Mouse (Mus musculus) neural tube, embryonic 15.5 days (tissue): ENCODE measurements around the gene Nckap1l. TPM values are rescaled to one million over a fixed set of nuclear protein-coding genes. Genes with fewer than 3 reads are reported as not detected.

Source experiments
- ATAC-seq: fragments of 200-750 bp; cut with Nextera tagmentation; 2 replicates; pipeline ENCODE4 v1.8.0; 2017; ENCODE audit warnings: mild to moderate bottlenecking, moderate TSS enrichment, moderate library complexity; ENCODE audit not compliant: low FRiP score
- H3K27ac ChIP-seq: fragments of 300-500 bp; sonication (generic); replicated peaks from 2 replicates; pipeline ENCODE4 v1.5.1; 2015; ENCODE audit warnings: mild to moderate bottlenecking, inconsistent platforms
- H3K27me3 ChIP-seq: fragments of 300-500 bp; sonication (generic); replicated peaks from 2 replicates; pipeline ENCODE4 v1.6.1; 2015; ENCODE audit warnings: inconsistent platforms
- H3K36me3 ChIP-seq: fragments of 300-500 bp; sonication (generic); 2 replicates; pipeline ENCODE4 v1.6.1; 2015; ENCODE audit warnings: inconsistent platforms
- H3K4me1 ChIP-seq: fragments of 300-500 bp; sonication (generic); 2 replicates; pipeline ENCODE4 v1.6.1; 2015; ENCODE audit warnings: inconsistent platforms
- H3K4me2 ChIP-seq: fragments of 300-500 bp; sonication (generic); 2 replicates; pipeline ENCODE4 v1.6.1; 2015; ENCODE audit warnings: inconsistent platforms, mild to moderate bottlenecking, moderate library complexity
- H3K4me3 ChIP-seq: fragments of 300-500 bp; sonication (generic); replicated peaks from 2 replicates; pipeline ENCODE4 v1.5.1; 2015; ENCODE audit warnings: mild to moderate bottlenecking, inconsistent platforms
- H3K9ac ChIP-seq: fragments of 300-500 bp; sonication (generic); replicated peaks from 2 replicates; pipeline ENCODE4 v1.6.1; 2015; ENCODE audit warnings: mild to moderate bottlenecking, inconsistent platforms
- H3K9me3 ChIP-seq: fragments of 300-500 bp; sonication (generic); replicated peaks from 2 replicates; pipeline ENCODE4 v1.6.1; 2016; ENCODE audit warnings: inconsistent platforms
- WGBS: fragments of 180-500 bp; shearing (Covaris S2); methylation state at CpG from one replicate; pipeline ENCODE4 v1.1.7; 2015; ENCODE audit warnings: mixed read lengths; 5-methylcytosine and 5-hydroxymethylcytosine counted together
- polyA plus RNA-seq: library from polyadenylated mRNA; unstranded; fragments of >200 nt; fragmentation: Nextera tagmentation; extraction: Ambion mirVana; gene quantifications from 2 replicates; pipeline ENCODE4 v1.2.1, GENCODE M21; 2015

The Nckap1l gene
- polyA plus RNA-seq, 1 experiment from 2014 or later, result 1.9 TPM

DNA sequence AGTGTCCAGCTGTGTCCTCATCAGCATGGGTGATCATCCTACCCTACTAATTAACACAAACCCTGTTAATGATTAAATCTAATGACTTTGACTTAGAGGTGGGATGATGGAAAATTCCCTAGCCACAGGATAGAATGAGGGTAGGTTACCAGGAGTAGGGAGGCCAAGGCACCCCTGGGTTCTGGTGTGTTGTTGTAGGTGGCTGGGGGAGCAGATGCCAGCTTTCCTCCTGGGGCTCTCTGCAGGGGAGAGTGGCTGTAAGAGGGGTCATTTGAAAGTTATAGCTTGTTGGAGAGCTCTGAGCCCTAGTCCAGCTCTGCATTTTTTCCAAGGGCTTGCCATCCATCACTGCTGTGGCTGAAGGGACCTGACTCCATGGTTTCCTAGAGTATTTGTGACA, 88.9 kb downstream of the Nckap1l start:
- Histone ChIP-seq H3K9me3 (no peaks in the 10 kb centered on the region), H3K27me3 (0 out of 2 replicates have a peak, but pooled peaks cover 5% of the 10 kb centered on the region), H3K4me1 (peaks cover 9% of the 10 kb centered on the region), H3K27ac (no peak overlapping the region), H3K4me3 (no peak overlapping the region), H3K4me2 (no peak overlapping the region), H3K9ac (no peak overlapping the region), H3K36me3 (no peaks in the 10 kb centered on the region)
- ATAC-seq, result no peak

DNA sequence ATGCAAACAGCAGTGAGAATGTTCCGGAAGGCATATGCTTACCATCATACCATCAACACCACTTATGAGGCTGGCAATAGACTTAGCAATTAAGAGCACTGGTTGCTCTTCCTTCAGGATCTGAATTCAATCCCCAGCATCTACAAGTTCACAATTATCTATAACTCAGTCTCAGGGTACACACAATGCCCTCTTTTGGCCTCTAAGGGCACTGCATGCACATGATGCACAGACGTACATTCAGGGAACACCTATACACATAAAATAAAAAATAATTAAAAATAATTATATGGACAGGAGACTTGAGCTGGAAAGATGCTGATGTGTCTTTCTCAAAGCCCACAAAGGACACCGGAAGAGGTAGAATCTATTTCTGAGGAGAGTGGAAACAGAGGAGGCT, 94.4 kb downstream of the Nckap1l start:
- 93% methylated on average over 3 of the region's 3 CpGs for WGBS
- no peaks in the 10 kb centered on the region for H3K9me3 ChIP-seq
- no peak overlapping the region for H3K4me2 ChIP-seq
- no peak overlapping the region for H3K27ac ChIP-seq
- no peaks in the 10 kb centered on the region for H3K27me3 ChIP-seq
- ATAC-seq, result no peak
- 0 out of 2 replicates have a peak, but pooled peaks cover 3% of the 10 kb centered on the region for H3K4me1 ChIP-seq
- H3K9ac ChIP-seq, result no peak overlapping the region
- H3K4me3 ChIP-seq, result no peak overlapping the region
- H3K36me3 ChIP-seq, result no peaks in the 10 kb centered on the region

Other genes with a start within 250 kb of the Nckap1l start
- 102 and 107 TPM in 2 replicates for gene Cbx5, start 214.0 kb upstream of the Nckap1l start, polyA plus RNA-seq
- 582 and 600 TPM in 2 replicates for gene Hnrnpa1, start 213.4 kb upstream of the Nckap1l start, polyA plus RNA-seq
- gene Nfe2, start 195.4 kb upstream of the Nckap1l start, polyA plus RNA-seq, result 0.99 and 4.6 TPM in 2 replicates
- 190 and 207 TPM in 2 replicates for gene Copz1, start 181.1 kb upstream of the Nckap1l start, polyA plus RNA-seq
- 0.33 and 0.60 TPM in 2 replicates for gene Gpr84, start 143.2 kb upstream of the Nckap1l start, polyA plus RNA-seq
- gene Zfp385a, start 113.7 kb upstream of the Nckap1l start, polyA plus RNA-seq, result 18.6 and 19.9 TPM in 2 replicates
- 7.2 and 12.7 TPM in 2 replicates for gene Itga5, start 87.0 kb upstream of the Nckap1l start, polyA plus RNA-seq
- gene Gtsf1, start 23.3 kb upstream of the Nckap1l start, polyA plus RNA-seq, result not detected in 2 replicates
- gene Gtsf2, start 5.3 kb upstream of the Nckap1l start, polyA plus RNA-seq, result not detected in 2 replicates
- 77.9 and 89.8 TPM in 2 replicates for gene Pde1b, start 49.2 kb downstream of the Nckap1l start, polyA plus RNA-seq
- 94.4 and 118 TPM in 2 replicates for gene Ppp1r1a, start 84.2 kb downstream of the Nckap1l start, polyA plus RNA-seq
- not detected in 2 replicates for gene Glycam1, start 111.3 kb downstream of the Nckap1l start, polyA plus RNA-seq